Mouse (Mus musculus) lung, postnatal 0 days (tissue): ENCODE data around the gene Lcn12.

Experiments
- CTCF ChIP-seq: IDR thresholded peaks from 2 replicates; pipeline ENCODE4 v1.5.1; 2016; ENCODE audit warnings: antibody characterized with exemption, mild to moderate bottlenecking
- EP300 ChIP-seq: IDR thresholded peaks from 2 replicates; pipeline ENCODE4 v1.6.1; 2016; ENCODE audit warnings: antibody characterized with exemption, mild to moderate bottlenecking, control low read depth

- TF ChIP-seq CTCF (no peak), EP300 (no peak)
These were observed 8.6 kb downstream of the Lcn12 start for GRCm38 (mm10) chr2:25484901-25485647.
